ENCODE assay signal across 8 mouse cellular contexts in the genomic region with DNA sequence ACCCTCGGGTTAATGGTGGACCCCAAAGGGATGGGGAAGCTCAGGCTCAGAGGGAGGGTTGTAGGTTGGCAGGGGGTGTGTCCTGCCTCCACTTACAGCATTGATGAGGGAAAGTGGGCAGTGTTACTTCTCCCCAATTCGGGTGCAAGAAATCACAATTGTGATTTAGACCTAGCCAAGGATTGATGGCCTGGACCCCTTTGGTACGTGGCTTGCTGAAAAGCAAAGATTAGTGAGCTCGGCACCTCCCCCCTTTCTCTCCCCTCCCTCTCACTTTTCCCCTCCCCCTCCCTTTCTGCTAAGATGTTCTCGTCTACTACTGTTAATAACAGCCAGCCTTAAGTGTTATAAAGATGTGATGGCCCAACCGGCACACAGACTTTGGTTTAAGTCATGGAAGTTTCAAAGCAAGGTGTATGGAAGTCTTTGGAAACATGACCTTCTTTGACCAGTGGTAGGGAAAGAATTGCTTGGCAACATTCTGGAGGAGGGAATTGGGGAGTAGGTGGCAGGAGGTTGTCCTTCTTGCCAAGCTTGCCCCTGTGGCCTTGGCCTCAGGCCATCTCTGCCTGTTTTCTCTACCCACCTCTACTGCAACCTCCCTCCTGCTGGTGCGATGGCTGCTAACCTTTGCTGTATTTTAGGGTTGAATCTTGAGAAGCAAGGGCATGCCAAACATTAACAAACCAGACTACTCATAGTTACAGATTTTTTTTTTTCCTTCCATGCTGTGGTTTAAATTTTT. TPM values are rescaled to one million over a fixed set of nuclear protein-coding genes. Genes with fewer than 3 reads are reported as not detected.
A peak's percentile ranks its signal among the peaks of the same experiment; 100 is the strongest.
DNase-seq lines count a peak whose midpoint lies in the region; ATAC-seq lines count a peak whose summit lies in the region.

No protein-coding gene starts in this region.

- H3K27me3 ChIP-seq in heart, embryonic 14.5 days (ENCODE audit: control insufficient read depth, insufficient read depth, low read length) = no peaks in the 10 kb centered on the region
- no peaks in the 10 kb centered on the region for H3K27me3 ChIP-seq in embryonic facial prominence, embryonic 15.5 days
- H3K27me3 ChIP-seq in kidney, embryonic 15.5 days = no peaks in the 10 kb centered on the region
- H3K27me3 ChIP-seq in midbrain, embryonic 15.5 days (replicated peaks) = no peaks in the 10 kb centered on the region

- H3K4me2 ChIP-seq in heart, embryonic 14.5 days (ENCODE audit: low read length) = peak overlapping the region; percentile 82
- H3K4me2 ChIP-seq in embryonic facial prominence, embryonic 15.5 days (replicated peaks) = peak overlapping the region; percentile 71
- H3K4me2 ChIP-seq in kidney, embryonic 15.5 days = peak overlapping the region; percentile 71
- H3K4me2 ChIP-seq in midbrain, embryonic 15.5 days = peak overlapping the region; percentile 60

- peaks cover 2 to 14% of the 10 kb centered on the region in 2 experiments for H3K4me1 ChIP-seq in heart, embryonic 14.5 days (ENCODE audit: control insufficient read depth in 2 of 2, insufficient read depth in 2 of 2, low read length in 2 of 2)
- H3K4me1 ChIP-seq in embryonic facial prominence, embryonic 15.5 days = peaks cover 26% of the 10 kb centered on the region
- H3K4me1 ChIP-seq in kidney, embryonic 15.5 days = peaks cover 31% of the 10 kb centered on the region
- peaks cover 50% of the 10 kb centered on the region for H3K4me1 ChIP-seq in midbrain, embryonic 15.5 days

- H3K4me3 ChIP-seq in heart, embryonic 14.5 days (ENCODE audit: control insufficient read depth in 1 of 2, insufficient read depth in 1 of 2, low read depth in 1 of 2, low read length in 2 of 2) = peak overlapping the region; percentile 93 to 100
- peak overlapping the region; percentile 77 for H3K4me3 ChIP-seq in embryonic facial prominence, embryonic 15.5 days (replicated peaks)
- H3K4me3 ChIP-seq in kidney, embryonic 15.5 days (replicated peaks) = peak overlapping the region; percentile 97
- H3K4me3 ChIP-seq in midbrain, embryonic 15.5 days = peak overlapping the region; percentile 83

- DNase-seq in heart, postnatal 36 days = no peak
- DNase-seq in adrenal gland, adult 8-10 months = peak; percentile 51
- no peak for DNase-seq in right cerebral cortex, postnatal 36 days (ENCODE audit: low spot score in 2 of 2)
- DNase-seq in thymus, postnatal 4 days = no peak

- ATAC-seq in heart, embryonic 14.5 days (ENCODE audit: insufficient number of reproducible peaks, insufficient read depth, low FRiP score, low read depth) = no peak
- ATAC-seq in embryonic facial prominence, embryonic 15.5 days (ENCODE audit: insufficient number of reproducible peaks, low FRiP score, low TSS enrichment, low read depth) = no peak
- no peak; the same call in 1 of the 2 replicates for ATAC-seq in kidney, embryonic 15.5 days (replicated peaks; ENCODE audit: low FRiP score)
- no peak for ATAC-seq in midbrain, embryonic 15.5 days (replicated peaks)

- intact Hi-C loops in heart, postnatal 36 days (cut with DNase I) = loop anchor here (2.0 kb wide), 1 partner anchor 100 kb away; a partner anchor contains a TSS

- WGBS in heart, embryonic 14.5 days = 10% methylated on average over 7 of the region's 7 CpGs
- 2% methylated on average over 7 of the region's 7 CpGs for WGBS in embryonic facial prominence, embryonic 15.5 days
- WGBS in kidney, embryonic 15.5 days = 2% methylated on average over 7 of the region's 7 CpGs
- WGBS in midbrain, embryonic 15.5 days = 1% methylated on average over 7 of the region's 7 CpGs

- H3K9ac ChIP-seq in heart, embryonic 14.5 days (ENCODE audit: low read length) = peak overlapping the region; percentile 94
- peak overlapping the region; percentile 84 for H3K9ac ChIP-seq in embryonic facial prominence, embryonic 15.5 days
- H3K9ac ChIP-seq in kidney, embryonic 15.5 days = peak overlapping the region; percentile 94
- H3K9ac ChIP-seq in midbrain, embryonic 15.5 days = peak overlapping the region; percentile 97

- H3K9me3 ChIP-seq in heart, embryonic 14.5 days (ENCODE audit: control insufficient read depth, low read length) = no peaks in the 10 kb centered on the region
- no peaks in the 10 kb centered on the region for H3K9me3 ChIP-seq in embryonic facial prominence, embryonic 15.5 days (replicated peaks)
- no peaks in the 10 kb centered on the region for H3K9me3 ChIP-seq in kidney, embryonic 15.5 days (replicated peaks)
- H3K9me3 ChIP-seq in midbrain, embryonic 15.5 days = no peaks in the 10 kb centered on the region

- 0 out of 2 replicates have a peak, but pooled peaks cover 2% of the 10 kb centered on the region for H3K36me3 ChIP-seq in heart, embryonic 14.5 days (ENCODE audit: control insufficient read depth, insufficient read depth, low read length)
- H3K36me3 ChIP-seq in embryonic facial prominence, embryonic 15.5 days = no peaks in the 10 kb centered on the region
- H3K36me3 ChIP-seq in kidney, embryonic 15.5 days = peaks cover 12% of the 10 kb centered on the region; the same call in 1 of the 2 replicates
- no peaks in the 10 kb centered on the region for H3K36me3 ChIP-seq in midbrain, embryonic 15.5 days (replicated peaks)

- H3K27ac ChIP-seq in heart, embryonic 14.5 days (replicated peaks in 1 of 2; ENCODE audit: control insufficient read depth in 1 of 2, insufficient read depth in 1 of 2, low read depth in 2 of 2, low read length in 2 of 2) = peak overlapping the region; percentile 97 to 98
- peak overlapping the region; percentile 99 for H3K27ac ChIP-seq in embryonic facial prominence, embryonic 15.5 days (replicated peaks)
- peak overlapping the region; percentile 99 for H3K27ac ChIP-seq in kidney, embryonic 15.5 days
- H3K27ac ChIP-seq in midbrain, embryonic 15.5 days = peak overlapping the region; percentile 99

RNA-seq across cellular contexts. Expression of a gene that starts 0.9 kb away (rescaled TPM):
- polyA plus RNA-seq in heart, embryonic 14.5 days (2014; fragmentation: Nextera tagmentation; extraction: Ambion mirVana) = 76.9 and 89.2 TPM in 2 replicates
- 10 to 100 TPM; 38.6 to 39.0 TPM for total RNA-seq in heart, postnatal 36 days (2021)
- 100 to 1,000 TPM; 154 to 280 (median 237) TPM for total RNA-seq in adrenal gland, adult 8-10 months (2022)
- polyA plus RNA-seq in embryonic facial prominence, embryonic 15.5 days (2015; fragmentation: Nextera tagmentation; extraction: Ambion mirVana) = 119 and 128 TPM in 2 replicates
- polyA plus RNA-seq in kidney, embryonic 15.5 days (2015; fragmentation: Nextera tagmentation; extraction: Ambion mirVana) = 179 and 188 TPM in 2 replicates
- 506 and 523 TPM in 2 replicates for polyA plus RNA-seq in midbrain, embryonic 15.5 days (2015; fragmentation: Nextera tagmentation; extraction: Ambion mirVana)
